ENCODE assay signal across 11 mouse cellular contexts in the genomic region with DNA sequence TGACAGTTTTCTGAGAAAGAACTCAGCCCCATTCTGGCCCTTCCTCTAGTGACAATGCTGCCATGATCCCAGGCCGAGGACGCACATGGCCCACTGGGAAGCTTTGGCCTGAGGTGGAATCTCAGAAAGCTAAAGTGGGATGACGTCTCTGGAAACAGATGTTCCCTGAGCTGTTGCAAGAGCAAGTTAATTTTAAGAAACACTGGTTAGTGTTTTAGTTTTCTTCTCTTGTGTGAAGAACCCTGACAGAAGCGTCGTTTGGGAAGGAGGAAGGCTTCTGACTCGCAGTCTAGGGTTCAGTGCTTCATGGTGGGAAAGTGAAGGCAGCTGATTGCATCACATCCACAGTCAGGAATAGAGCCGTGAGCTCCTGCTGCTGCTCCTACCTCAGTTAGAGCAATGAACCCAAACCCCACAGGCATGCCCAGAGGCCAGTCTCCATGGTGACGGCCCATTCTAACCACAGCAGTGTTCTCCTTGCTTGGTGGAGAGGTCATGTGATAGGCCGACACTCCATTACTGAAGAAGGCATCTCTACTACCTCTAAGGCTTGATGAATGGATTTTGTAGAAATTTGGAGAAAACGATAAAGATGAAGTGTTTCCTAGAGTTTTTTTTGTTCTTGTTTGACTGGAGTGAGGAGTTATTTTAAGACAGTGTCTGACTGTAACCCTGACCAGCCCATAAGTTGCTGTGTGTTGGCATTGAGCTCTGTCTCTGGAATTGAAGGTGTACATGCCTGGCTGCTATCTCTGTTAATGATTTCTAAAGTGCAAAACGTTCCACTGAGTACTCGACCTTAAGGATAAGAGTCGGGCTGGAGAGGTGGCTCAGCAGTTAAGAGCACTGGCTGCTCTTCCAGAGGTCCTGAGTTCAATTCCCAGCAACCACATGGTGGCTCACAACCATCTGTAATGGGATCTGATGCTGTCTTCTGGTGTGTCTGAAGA. TPM values are rescaled to one million over a fixed set of nuclear protein-coding genes. Genes with fewer than 3 reads are reported as not detected.
A peak's percentile ranks its signal among the peaks of the same experiment; 100 is the strongest.
DNase-seq lines count a peak whose midpoint lies in the region; ATAC-seq and TF ChIP-seq lines count a peak whose summit lies in the region.
"Had no signal": no experiment of that assay in that cellular context is flagged by ENCODE, and none has a peak within 500 bp of the region (broad histone marks: within the 10 kb centered on the region; RNA-seq: fewer than 3 reads in every experiment).

No protein-coding gene starts in this region.

- no peak overlapping the region for H3K9ac ChIP-seq in forebrain, embryonic 12.5 days
- H3K9ac ChIP-seq in forebrain, embryonic 11.5 days (ENCODE audit: low read length), result no peak overlapping the region
- H3K9ac ChIP-seq in lung, postnatal 0 days (replicated peaks; ENCODE audit: low read depth), result no peak overlapping the region
- H3K9ac ChIP-seq: midbrain, embryonic 12.5 days had no signal

- no peak for TF ChIP-seq CTCF in lung, postnatal 0 days (IDR thresholded peaks at IDR 0.05)
- TF ChIP-seq CTCF in lung, adult 2 months (IDR thresholded peaks at IDR 0.05; ENCODE audit: insufficient read depth, low read length), result no peak

- H3K4me3 ChIP-seq in forebrain, embryonic 12.5 days (replicated peaks), result no peak overlapping the region
- H3K4me3 ChIP-seq in forebrain, embryonic 11.5 days (ENCODE audit: low read depth, low read length), result no peak overlapping the region
- no peak overlapping the region for H3K4me3 ChIP-seq in lung, postnatal 0 days (ENCODE audit: low read depth, low read length)
- H3K4me3 ChIP-seq in lung, adult 2 months (replicated peaks; ENCODE audit: extremely low read depth, low read depth, low read length), result no peak overlapping the region
- H3K4me3 ChIP-seq in myocyte, result no peak overlapping the region
- H3K4me3 ChIP-seq: midbrain, embryonic 12.5 days had no signal

- no peaks in the 10 kb centered on the region for H3K27me3 ChIP-seq in forebrain, embryonic 12.5 days
- H3K27me3 ChIP-seq in forebrain, embryonic 11.5 days (ENCODE audit: control insufficient read depth, insufficient read depth, low read length), result no peaks in the 10 kb centered on the region
- no peaks in the 10 kb centered on the region for H3K27me3 ChIP-seq in lung, postnatal 0 days (replicated peaks; ENCODE audit: insufficient read depth, low read length)
- H3K27me3 ChIP-seq in myocyte (ENCODE audit: control insufficient read depth, insufficient read depth, insufficient read length), result no peaks in the 10 kb centered on the region
- H3K27me3 ChIP-seq: midbrain, embryonic 12.5 days had no signal

- no peak overlapping the region for H3ac ChIP-seq in myocyte (ENCODE audit: control insufficient read depth, insufficient read length)

- DNase-seq in forebrain, embryonic 11.5 days (ENCODE audit: low spot score), result no peak
- no peak for DNase-seq in lung, postnatal 0 days (ENCODE audit: low spot score)
- no peak for DNase-seq in lung, adult 2 months
- peak; percentile 13 to 22 for DNase-seq in kidney, adult 8-10 months
- no peak for DNase-seq in left cerebral cortex, adult 8-10 months (ENCODE audit: low spot score in 2 of 2)
- DNase-seq in thymus, postnatal 4 days, result no peak
- DNase-seq: adrenal gland, adult 2 months; cerebellum, adult 9-10 months had no signal

- WGBS in forebrain, embryonic 12.5 days, result 77% methylated on average over 13 of the region's 13 CpGs
- 81% methylated on average over 13 of the region's 13 CpGs for WGBS in forebrain, embryonic 11.5 days
- WGBS in lung, postnatal 0 days, result 62% methylated on average over 13 of the region's 13 CpGs
- 72% methylated on average over 13 of the region's 13 CpGs for WGBS in lung, adult 2 months

- H3K36me3 ChIP-seq in forebrain, embryonic 12.5 days (replicated peaks), result 0 out of 2 replicates have a peak, but pooled peaks cover 2% of the 10 kb centered on the region
- no peaks in the 10 kb centered on the region for H3K36me3 ChIP-seq in forebrain, embryonic 11.5 days (ENCODE audit: control insufficient read depth, insufficient read depth, low read length)
- no peaks in the 10 kb centered on the region for H3K36me3 ChIP-seq in lung, postnatal 0 days (ENCODE audit: insufficient read depth, low read length)
- H3K36me3 ChIP-seq in myocyte (ENCODE audit: control insufficient read depth, insufficient read depth), result peaks cover 12% of the 10 kb centered on the region

- H3K4me2 ChIP-seq in forebrain, embryonic 12.5 days, result no peak overlapping the region
- no peak overlapping the region for H3K4me2 ChIP-seq in forebrain, embryonic 11.5 days (ENCODE audit: low read depth, low read length, severe bottlenecking)
- H3K4me2 ChIP-seq in lung, postnatal 0 days (replicated peaks; ENCODE audit: low read depth, low read length), result no peak overlapping the region
- H3K4me2 ChIP-seq in myocyte (ENCODE audit: low read depth), result no peak overlapping the region
- H3K4me2 ChIP-seq: midbrain, embryonic 12.5 days had no signal

- peak; percentile 41; the same call in 1 of the 2 replicates for ATAC-seq in forebrain, embryonic 12.5 days (ENCODE audit: low FRiP score)
- no peak for ATAC-seq in forebrain, embryonic 11.5 days (replicated peaks; ENCODE audit: low FRiP score)
- peak; percentile 35; the same call in 1 of the 2 replicates for ATAC-seq in lung, postnatal 0 days

- no peaks in the 10 kb centered on the region for H3K9me3 ChIP-seq in forebrain, embryonic 12.5 days
- H3K9me3 ChIP-seq in forebrain, embryonic 11.5 days (ENCODE audit: control insufficient read depth, low read length), result no peaks in the 10 kb centered on the region
- H3K9me3 ChIP-seq in lung, postnatal 0 days (ENCODE audit: low read length), result no peaks in the 10 kb centered on the region
- H3K9me3 ChIP-seq: midbrain, embryonic 12.5 days had no signal

- no peak overlapping the region for H3K27ac ChIP-seq in forebrain, embryonic 12.5 days
- no peak overlapping the region for H3K27ac ChIP-seq in forebrain, embryonic 11.5 days (ENCODE audit: low read depth, low read length)
- no peak overlapping the region for H3K27ac ChIP-seq in lung, postnatal 0 days (ENCODE audit: low read length)
- H3K27ac ChIP-seq: midbrain, embryonic 12.5 days had no signal

- H3K4me1 ChIP-seq in forebrain, embryonic 12.5 days, result peaks cover 6% of the 10 kb centered on the region; the same call in 1 of the 2 replicates
- H3K4me1 ChIP-seq in forebrain, embryonic 11.5 days (replicated peaks; ENCODE audit: control insufficient read depth, insufficient read depth, low read length), result 0 out of 2 replicates have a peak, but pooled peaks cover 1% of the 10 kb centered on the region
- no peaks in the 10 kb centered on the region for H3K4me1 ChIP-seq in lung, postnatal 0 days (ENCODE audit: insufficient read depth, low read depth, low read length)
- peaks cover 8% of the 10 kb centered on the region for H3K4me1 ChIP-seq in lung, adult 2 months (ENCODE audit: control insufficient read depth, insufficient read depth, low read length)

- no peak for TF ChIP-seq POLR2A in lung, adult 2 months (IDR thresholded peaks at IDR 0.05; ENCODE audit: borderline replicate concordance, extremely low read depth, low read depth, low read length)
- no peak for TF ChIP-seq POLR2A in myocyte (IDR thresholded peaks at IDR 0.05; ENCODE audit: insufficient read length, low read depth)

- TF ChIP-seq EP300 in lung, postnatal 0 days (IDR thresholded peaks at IDR 0.05), result no peak

- H3K79me2 ChIP-seq in myocyte (ENCODE audit: control insufficient read depth, insufficient read depth), result no peaks in the 10 kb centered on the region

TF ChIP-seq in myocyte, 11 proteins besides CTCF, POLR2A, EP300 and RAD21:
- no peak for TF ChIP-seq SRF (IDR thresholded peaks at IDR 0.05; ENCODE audit: control insufficient read depth, insufficient read length, low read depth)
- TF ChIP-seq POLR2AphosphoS2 (IDR thresholded peaks at IDR 0.05; ENCODE audit: insufficient read length, low read depth), result no peak
- TF ChIP-seq MYOD1 (IDR thresholded peaks at IDR 0.05; ENCODE audit: control insufficient read depth in 1 of 3, insufficient read length in 2 of 3, low read depth in 2 of 3), result no peak
- TF ChIP-seq MYOG (IDR thresholded peaks at IDR 0.05; ENCODE audit: control insufficient read depth in 1 of 3, insufficient read depth in 1 of 3, insufficient read length in 2 of 3, low read depth in 2 of 3), result no peak
- peak; percentile 49; the same call in 1 of the 2 replicates for TF ChIP-seq CEBPB (IDR thresholded peaks at IDR 0.05; ENCODE audit: insufficient read depth, poor library complexity, severe bottlenecking)
- TF ChIP-seq TCF12 (IDR thresholded peaks at IDR 0.05; ENCODE audit: insufficient read depth, poor library complexity, severe bottlenecking), result no peak
- TF ChIP-seq TCF3 (IDR thresholded peaks at IDR 0.05; ENCODE audit: insufficient read length, low read depth), result no peak
TF ChIP-seq in myocyte: peak in this region for 1.

RNA-seq across cellular contexts. Expression of a gene that starts 57.7 kb away (rescaled TPM):
- polyA plus RNA-seq in forebrain, embryonic 12.5 days (2016; fragmentation: Nextera tagmentation; extraction: Ambion mirVana), result 46.1 and 46.4 TPM in 2 replicates
- 49.2 and 54.9 TPM in 2 replicates for polyA plus RNA-seq in forebrain, embryonic 11.5 days (2014; fragmentation: Nextera tagmentation; extraction: Ambion mirVana)
- polyA plus RNA-seq in lung, postnatal 0 days (2015; fragmentation: Nextera tagmentation; extraction: Ambion mirVana), result 39.2 and 40.4 TPM in 2 replicates
- 6.5 and 8.5 TPM in 2 replicates for polyA plus RNA-seq in lung, adult 2 months (2012; rRNA removed)
- polyA plus RNA-seq in myocyte (2012; fragmentation: generic; extraction: Trizol), result 12.7 TPM
- total RNA-seq in left cerebral cortex, adult 8-10 months (2022), result 10 to 100 TPM; 18.3 to 21.2 (median 19.2) TPM

Comparison
In these comparisons a context has a peak if more than half of its experiments do, and no peak if none do; other contexts are left out.
1. DNase-seq: peak in kidney, adult 8-10 months (2 of 2); none in forebrain, embryonic 11.5 days (single experiment), lung, postnatal 0 days (single experiment), lung, adult 2 months (single experiment), left cerebral cortex, adult 8-10 months (0 of 2) and thymus, postnatal 4 days (single experiment).